Mouse (Mus musculus): Measurements from ENCODE around the gene Etaa1. TPM values are rescaled to one million over a fixed set of nuclear protein-coding genes. Genes with fewer than 3 reads are reported as not detected.
"Not testable (repeated sequence)": the region's sequence is repeated elsewhere in the genome, so short reads cannot be mapped to it uniquely, and the experiment has no call there.

Etaa1 gene
- polyA plus RNA-seq, 1 experiment: 1.1 TPM

GRCm38 (mm10) chr11:17937931-17938330, 15.7 kb downstream of the Etaa1 start:
- no peak overlapping the region for H3ac ChIP-seq (ENCODE audit: control insufficient read depth, insufficient read length)
- no peak for TF ChIP-seq E2F4 (IDR thresholded peaks at IDR 0.05; ENCODE audit: insufficient read depth)
- no peak for TF ChIP-seq SRF (IDR thresholded peaks at IDR 0.05; ENCODE audit: control insufficient read depth, insufficient read length, low read depth)
- no peak for TF ChIP-seq MYOG (IDR thresholded peaks at IDR 0.05; ENCODE audit: control insufficient read depth in 1 of 3, insufficient read depth in 1 of 3, insufficient read length in 2 of 3, low read depth in 2 of 3)
- H3K36me3 ChIP-seq (ENCODE audit: control insufficient read depth, insufficient read depth): peaks cover 5% of the 10 kb centered on the region
- H3K27me3 ChIP-seq (ENCODE audit: control insufficient read depth, insufficient read depth, insufficient read length): no peaks in the 10 kb centered on the region
- H3K79me2 ChIP-seq (ENCODE audit: control insufficient read depth, insufficient read depth): peaks cover 18% of the 10 kb centered on the region
- no peak overlapping the region for H3K4me2 ChIP-seq (ENCODE audit: low read depth)
- no peak overlapping the region for H3K4me3 ChIP-seq

- no peaks in the 10 kb centered on the region for H3K27me3 ChIP-seq (ENCODE audit: control insufficient read depth, insufficient read depth, insufficient read length)
- no peak for TF ChIP-seq SRF (IDR thresholded peaks at IDR 0.05; ENCODE audit: control insufficient read depth, insufficient read length, low read depth)
- no peak for TF ChIP-seq USF1 (IDR thresholded peaks at IDR 0.05; ENCODE audit: low read depth)
- TF ChIP-seq MYOD1 (IDR thresholded peaks at IDR 0.05; ENCODE audit: control insufficient read depth in 1 of 3, insufficient read length in 2 of 3, low read depth in 2 of 3): no peak
- TF ChIP-seq TCF3 (IDR thresholded peaks at IDR 0.05; ENCODE audit: insufficient read length, low read depth): no peak
- no peak for TF ChIP-seq TCF12 (IDR thresholded peaks at IDR 0.05; ENCODE audit: insufficient read depth, poor library complexity, severe bottlenecking)
- no peak for TF ChIP-seq REST (IDR thresholded peaks at IDR 0.05; ENCODE audit: insufficient read depth, insufficient read length)
- no peak for TF ChIP-seq MAX (IDR thresholded peaks at IDR 0.05; ENCODE audit: low read depth)
- no peak for TF ChIP-seq E2F4 (IDR thresholded peaks at IDR 0.05; ENCODE audit: insufficient read depth)
- no peak for TF ChIP-seq POLR2AphosphoS2 (IDR thresholded peaks at IDR 0.05; ENCODE audit: insufficient read length, low read depth)
- no peak for TF ChIP-seq MYOG (IDR thresholded peaks at IDR 0.05; ENCODE audit: control insufficient read depth in 1 of 3, insufficient read depth in 1 of 3, insufficient read length in 2 of 3, low read depth in 2 of 3)
- no peak for TF ChIP-seq CEBPB (IDR thresholded peaks at IDR 0.05; ENCODE audit: insufficient read depth, poor library complexity, severe bottlenecking)
- no peak for TF ChIP-seq POLR2A (IDR thresholded peaks at IDR 0.05; ENCODE audit: insufficient read length, low read depth)
- H3K4me2 ChIP-seq (ENCODE audit: low read depth): no peak overlapping the region
- no peaks in the 10 kb centered on the region for H3K36me3 ChIP-seq (ENCODE audit: control insufficient read depth, insufficient read depth)
- no peak overlapping the region for H3ac ChIP-seq (ENCODE audit: control insufficient read depth, insufficient read length)
- H3K4me3 ChIP-seq: no peak overlapping the region
- no peaks in the 10 kb centered on the region for H3K79me2 ChIP-seq (ENCODE audit: control insufficient read depth, insufficient read depth)
Observed at GRCm38 (mm10) chr11:17917905-17918304, 35.8 kb downstream of the Etaa1 start.

- no peak overlapping the region for H3ac ChIP-seq (ENCODE audit: control insufficient read depth, insufficient read length)
- no peaks in the 10 kb centered on the region for H3K27me3 ChIP-seq (ENCODE audit: control insufficient read depth, insufficient read depth, insufficient read length)
- H3K79me2 ChIP-seq (ENCODE audit: control insufficient read depth, insufficient read depth): no peaks in the 10 kb centered on the region
- no peak overlapping the region for H3K4me3 ChIP-seq
- no peaks in the 10 kb centered on the region for H3K36me3 ChIP-seq (ENCODE audit: control insufficient read depth, insufficient read depth)
- TF ChIP-seq USF1 (IDR thresholded peaks at IDR 0.05; ENCODE audit: low read depth) (no peak), MYOG (IDR thresholded peaks at IDR 0.05; ENCODE audit: control insufficient read depth in 1 of 3, insufficient read depth in 1 of 3, insufficient read length in 2 of 3, low read depth in 2 of 3) (no peak), TCF12 (IDR thresholded peaks at IDR 0.05; ENCODE audit: insufficient read depth, poor library complexity, severe bottlenecking) (no peak), POLR2AphosphoS2 (IDR thresholded peaks at IDR 0.05; ENCODE audit: insufficient read length, low read depth) (no peak)
- H3K4me2 ChIP-seq (ENCODE audit: low read depth): no peak overlapping the region
Observed at GRCm38 (mm10) chr11:17917101-17917500, 36.6 kb downstream of the Etaa1 start.

GRCm38 (mm10) chr11:17916486-17916885, 37.2 kb downstream of the Etaa1 start:
- no peaks in the 10 kb centered on the region for H3K36me3 ChIP-seq (ENCODE audit: control insufficient read depth, insufficient read depth)
- H3K27me3 ChIP-seq (ENCODE audit: control insufficient read depth, insufficient read depth, insufficient read length): no peaks in the 10 kb centered on the region
- no peak overlapping the region for H3K4me3 ChIP-seq
- H3ac ChIP-seq (ENCODE audit: control insufficient read depth, insufficient read length): no peak overlapping the region
- H3K79me2 ChIP-seq (ENCODE audit: control insufficient read depth, insufficient read depth): no peaks in the 10 kb centered on the region
- no peak for TF ChIP-seq MAX (IDR thresholded peaks at IDR 0.05; ENCODE audit: low read depth)
- no peak for TF ChIP-seq MYOD1 (IDR thresholded peaks at IDR 0.05; ENCODE audit: control insufficient read depth in 1 of 3, insufficient read length in 2 of 3, low read depth in 2 of 3)
- no peak for TF ChIP-seq POLR2A (IDR thresholded peaks at IDR 0.05; ENCODE audit: insufficient read length, low read depth)
- no peak for TF ChIP-seq TCF12 (IDR thresholded peaks at IDR 0.05; ENCODE audit: insufficient read depth, poor library complexity, severe bottlenecking)
- TF ChIP-seq CEBPB (IDR thresholded peaks at IDR 0.05; ENCODE audit: insufficient read depth, poor library complexity, severe bottlenecking): no peak
- no peak for TF ChIP-seq E2F4 (IDR thresholded peaks at IDR 0.05; ENCODE audit: insufficient read depth)
- no peak for TF ChIP-seq TCF3 (IDR thresholded peaks at IDR 0.05; ENCODE audit: insufficient read length, low read depth)
- no peak for TF ChIP-seq MYOG (IDR thresholded peaks at IDR 0.05; ENCODE audit: control insufficient read depth in 1 of 3, insufficient read depth in 1 of 3, insufficient read length in 2 of 3, low read depth in 2 of 3)
- no peak for TF ChIP-seq REST (IDR thresholded peaks at IDR 0.05; ENCODE audit: insufficient read depth, insufficient read length)
- no peak for TF ChIP-seq POLR2AphosphoS2 (IDR thresholded peaks at IDR 0.05; ENCODE audit: insufficient read length, low read depth)
- TF ChIP-seq SRF (IDR thresholded peaks at IDR 0.05; ENCODE audit: control insufficient read depth, insufficient read length, low read depth): no peak
- no peak for TF ChIP-seq USF1 (IDR thresholded peaks at IDR 0.05; ENCODE audit: low read depth)
- H3K4me2 ChIP-seq (ENCODE audit: low read depth): no peak overlapping the region

GRCm38 (mm10) chr11:17900996-17901395, 52.7 kb downstream of the Etaa1 start:
- H3K27me3 ChIP-seq (ENCODE audit: control insufficient read depth, insufficient read depth, insufficient read length); H3K4me2 ChIP-seq (ENCODE audit: low read depth); H3K79me2 ChIP-seq (ENCODE audit: control insufficient read depth, insufficient read depth); H3K4me3 ChIP-seq; H3K36me3 ChIP-seq (ENCODE audit: control insufficient read depth, insufficient read depth); H3ac ChIP-seq (ENCODE audit: control insufficient read depth, insufficient read length): not testable (repeated sequence)

Measured in myocyte (in vitro differentiated cells).